Comparison of ENCODE assay signal across 8 mouse cellular contexts in genomic region chr7:126031598-126032364, GRCm38 (mm10). TPM values are rescaled to one million over a fixed set of nuclear protein-coding genes. Genes with fewer than 3 reads are reported as not detected.
DNase-seq lines count a peak whose midpoint lies in the region; ATAC-seq and TF ChIP-seq lines count a peak whose summit lies in the region.

No protein-coding gene starts in this region.

- H3K9me3 ChIP-seq in heart, embryonic 13.5 days: no peaks in the 10 kb centered on the region
- no peaks in the 10 kb centered on the region for H3K9me3 ChIP-seq in heart, embryonic 11.5 days (replicated peaks; ENCODE audit: control insufficient read depth, low read length)
- no peaks in the 10 kb centered on the region for H3K9me3 ChIP-seq in hindbrain, embryonic 13.5 days
- no peaks in the 10 kb centered on the region for H3K9me3 ChIP-seq in midbrain, embryonic 15.5 days

- 67% methylated on average over 10 of the region's 10 CpGs for WGBS in heart, embryonic 13.5 days
- 76% methylated on average over 10 of the region's 10 CpGs for WGBS in heart, embryonic 11.5 days (ENCODE audit: insufficient replicate concordance)
- WGBS in hindbrain, embryonic 13.5 days: 68% methylated on average over 10 of the region's 10 CpGs
- WGBS in midbrain, embryonic 15.5 days: 63% methylated on average over 10 of the region's 10 CpGs
- 89% methylated on average over 10 of the region's 10 CpGs for WGBS in thymus, adult 2 months

- H3K36me3 ChIP-seq in heart, embryonic 13.5 days: no peaks in the 10 kb centered on the region
- H3K36me3 ChIP-seq in heart, embryonic 11.5 days (ENCODE audit: control insufficient read depth, insufficient read depth, low read length): no peaks in the 10 kb centered on the region; the same call in 1 of the 2 replicates
- no peaks in the 10 kb centered on the region for H3K36me3 ChIP-seq in hindbrain, embryonic 13.5 days
- H3K36me3 ChIP-seq in midbrain, embryonic 15.5 days (replicated peaks): no peaks in the 10 kb centered on the region
- H3K36me3 ChIP-seq in thymus, adult 2 months (ENCODE audit: control insufficient read depth, insufficient read depth, low read length): no peaks in the 10 kb centered on the region

- no peak for TF ChIP-seq POLR2A in thymus, adult 2 months (IDR thresholded peaks at IDR 0.05; ENCODE audit: control insufficient read depth, extremely low read depth, insufficient read depth, low read length, poor library complexity)

- no peak overlapping the region for H3K4me2 ChIP-seq in heart, embryonic 13.5 days
- no peak overlapping the region for H3K4me2 ChIP-seq in heart, embryonic 11.5 days
- H3K4me2 ChIP-seq in hindbrain, embryonic 13.5 days: no peak overlapping the region
- no peak overlapping the region for H3K4me2 ChIP-seq in midbrain, embryonic 15.5 days

- no peak for TF ChIP-seq CTCF in thymus, adult 2 months (IDR thresholded peaks at IDR 0.05; ENCODE audit: borderline replicate concordance, control insufficient read depth, extremely low read depth, insufficient read depth, low read length, poor library complexity)

- H3K27me3 ChIP-seq in heart, embryonic 13.5 days (replicated peaks): no peaks in the 10 kb centered on the region; the same call in 1 of the 2 replicates
- H3K27me3 ChIP-seq in heart, embryonic 11.5 days (ENCODE audit: control insufficient read depth, insufficient read depth, low read length): no peaks in the 10 kb centered on the region
- no peaks in the 10 kb centered on the region for H3K27me3 ChIP-seq in hindbrain, embryonic 13.5 days
- H3K27me3 ChIP-seq in midbrain, embryonic 15.5 days (replicated peaks): no peaks in the 10 kb centered on the region
- H3K27me3 ChIP-seq in thymus, adult 2 months (ENCODE audit: control insufficient read depth, insufficient read depth, low read length): no peaks in the 10 kb centered on the region

- ATAC-seq in heart, embryonic 13.5 days (ENCODE audit: extremely low read depth, insufficient number of reproducible peaks, low FRiP score, low TSS enrichment): no peak
- no peak for ATAC-seq in heart, embryonic 11.5 days (replicated peaks; ENCODE audit: insufficient number of reproducible peaks, low FRiP score, low TSS enrichment)
- peak; percentile 59; the same call in 1 of the 2 replicates for ATAC-seq in hindbrain, embryonic 13.5 days (ENCODE audit: low FRiP score)
- ATAC-seq in midbrain, embryonic 15.5 days (replicated peaks): peak; percentile 58

- peaks cover 48% of the 10 kb centered on the region for H3K4me1 ChIP-seq in heart, embryonic 13.5 days
- H3K4me1 ChIP-seq in heart, embryonic 11.5 days (ENCODE audit: control insufficient read depth, insufficient read depth, low read length): peaks cover 20% of the 10 kb centered on the region
- H3K4me1 ChIP-seq in hindbrain, embryonic 13.5 days (replicated peaks): peaks cover 48% of the 10 kb centered on the region
- peaks cover 15% of the 10 kb centered on the region for H3K4me1 ChIP-seq in midbrain, embryonic 15.5 days
- no peaks in the 10 kb centered on the region for H3K4me1 ChIP-seq in thymus, adult 2 months (replicated peaks; ENCODE audit: control insufficient read depth, insufficient read depth, low read length)

- H3K27ac ChIP-seq in heart, embryonic 13.5 days (replicated peaks): no peak overlapping the region
- H3K27ac ChIP-seq in heart, embryonic 11.5 days (ENCODE audit: low read depth, low read length): no peak overlapping the region
- peak overlapping the region; percentile 79 for H3K27ac ChIP-seq in hindbrain, embryonic 13.5 days
- H3K27ac ChIP-seq in midbrain, embryonic 15.5 days: peak overlapping the region; percentile 49; the same call in 1 of the 2 replicates
- H3K27ac ChIP-seq in thymus, adult 2 months (ENCODE audit: control insufficient read depth, insufficient read depth, low read length): no peak overlapping the region

- no peak overlapping the region for H3K4me3 ChIP-seq in heart, embryonic 13.5 days
- no peak overlapping the region for H3K4me3 ChIP-seq in heart, embryonic 11.5 days (ENCODE audit: low read depth, low read length)
- no peak overlapping the region for H3K4me3 ChIP-seq in hindbrain, embryonic 13.5 days
- H3K4me3 ChIP-seq in midbrain, embryonic 15.5 days: no peak overlapping the region
- no peak overlapping the region for H3K4me3 ChIP-seq in thymus, adult 2 months (ENCODE audit: control insufficient read depth, insufficient read depth, low read length)

- peak overlapping the region; percentile 37; the same call in 1 of the 2 replicates for H3K9ac ChIP-seq in heart, embryonic 13.5 days
- H3K9ac ChIP-seq in heart, embryonic 11.5 days (ENCODE audit: low read depth, low read length): no peak overlapping the region
- no peak overlapping the region for H3K9ac ChIP-seq in hindbrain, embryonic 13.5 days
- no peak overlapping the region for H3K9ac ChIP-seq in midbrain, embryonic 15.5 days

- peak; percentile 92 for DNase-seq in cerebellum, adult 11-12 months
- no peak for DNase-seq in thymus, adult 2 months
- DNase-seq in ovary, postnatal 10 days (ENCODE audit: low spot score): no peak
- DNase-seq in T-cell, adult 2 months (ENCODE audit: low spot score): no peak

RNA-seq across cellular contexts. Expression of gene Gsg1l, which starts 50.4 kb away (rescaled TPM):
- polyA plus RNA-seq in heart, embryonic 13.5 days (2015; fragmentation: Nextera tagmentation; extraction: Ambion mirVana): 8.0 and 8.4 TPM in 2 replicates
- 6.4 and 9.1 TPM in 2 replicates for polyA plus RNA-seq in heart, embryonic 11.5 days (2014; fragmentation: Nextera tagmentation; extraction: Ambion mirVana)
- polyA plus RNA-seq in hindbrain, embryonic 13.5 days (2015; fragmentation: Nextera tagmentation; extraction: Ambion mirVana): 7.1 and 8.8 TPM in 2 replicates
- polyA plus RNA-seq in midbrain, embryonic 15.5 days (2015; fragmentation: Nextera tagmentation; extraction: Ambion mirVana): 10.3 and 10.5 TPM in 2 replicates
- 0.18 and 0.94 TPM in 2 replicates for polyA plus RNA-seq in thymus, adult 2 months (2012; rRNA removed)

Comparison
In these comparisons a context has a peak if more than half of its experiments do, and no peak if none do; other contexts are left out.
1. ATAC-seq: peak in hindbrain, embryonic 13.5 days (single experiment) and midbrain, embryonic 15.5 days (single experiment); none in heart, embryonic 13.5 days (single experiment) and heart, embryonic 11.5 days (single experiment).
2. H3K27ac ChIP-seq: peak in hindbrain, embryonic 13.5 days (single experiment) and midbrain, embryonic 15.5 days (single experiment); none in heart, embryonic 13.5 days (single experiment), heart, embryonic 11.5 days (single experiment) and thymus, adult 2 months (single experiment).